Mouse (Mus musculus) embryonic facial prominence, embryonic 12.5 days (tissue): Measurements from ENCODE around the gene Rsrp1. TPM values are rescaled to one million over a fixed set of nuclear protein-coding genes. Genes with fewer than 3 reads are reported as not detected.

ENCODE experiments used
- ATAC-seq: fragments of 200-750 bp; cut with Nextera tagmentation; 2 replicates; pipeline ENCODE4 v1.8.0; 2017; ENCODE audit not compliant: insufficient number of reproducible peaks, insufficient read depth, low FRiP score, low TSS enrichment
- H3K27ac ChIP-seq: fragments of 300-500 bp; sonication (generic); 2 replicates; pipeline ENCODE4 v1.5.1; 2016; ENCODE audit warnings: mild to moderate bottlenecking
- H3K27me3 ChIP-seq: fragments of 300-500 bp; sonication (generic); 2 replicates; pipeline ENCODE4 v1.6.1; 2016; ENCODE audit warnings: mild to moderate bottlenecking, moderate library complexity
- H3K36me3 ChIP-seq: fragments of 300-500 bp; sonication (generic); 2 replicates; pipeline ENCODE4 v1.6.1; 2016; ENCODE audit warnings: mild to moderate bottlenecking
- H3K4me1 ChIP-seq: fragments of 300-500 bp; sonication (generic); 2 replicates; pipeline ENCODE4 v1.6.1; 2016
- H3K4me2 ChIP-seq: fragments of 300-500 bp; sonication (generic); replicated peaks from 2 replicates; pipeline ENCODE4 v1.6.1; 2016; ENCODE audit warnings: mild to moderate bottlenecking, moderate library complexity
- H3K4me3 ChIP-seq: fragments of 300-500 bp; sonication (generic); 2 replicates; pipeline ENCODE4 v1.5.1; 2016; ENCODE audit warnings: mild to moderate bottlenecking
- H3K9ac ChIP-seq: fragments of 300-500 bp; sonication (generic); 2 replicates; pipeline ENCODE4 v1.6.1; 2016; ENCODE audit warnings: mild to moderate bottlenecking, moderate library complexity
- H3K9me3 ChIP-seq: fragments of 300-500 bp; sonication (generic); 2 replicates; pipeline ENCODE4 v1.6.1; 2016; ENCODE audit warnings: mild to moderate bottlenecking, moderate library complexity
- WGBS: fragments of 180-500 bp; shearing (Covaris S2); methylation state at CpG from one replicate; pipeline ENCODE4 v1.1.7; 2016; 5-methylcytosine and 5-hydroxymethylcytosine counted together
- polyA plus RNA-seq: library from polyadenylated mRNA; unstranded; fragments of >200 nt; fragmentation: Nextera tagmentation; extraction: Ambion mirVana; gene quantifications from 2 replicates; pipeline ENCODE4 v1.2.1, GENCODE M21; 2016

Gene Rsrp1
- polyA plus RNA-seq, 1 experiment from 2014 or later, result 536 TPM

GRCm38 (mm10) chr4:134943758-134944538 lies 20.6 kb downstream of the Rsrp1 start:
- Histone ChIP-seq H3K27me3 (peaks cover 37% of the 10 kb centered on the region), H3K4me2 (no peak overlapping the region), H3K9me3 (no peaks in the 10 kb centered on the region), H3K4me1 (0 out of 2 replicates have a peak, but pooled peaks cover 3% of the 10 kb centered on the region), H3K27ac (no peak overlapping the region), H3K9ac (no peak overlapping the region), H3K36me3 (no peaks in the 10 kb centered on the region), H3K4me3 (no peak overlapping the region)
- WGBS, result 52% methylated on average over 27 of the region's 27 CpGs
- no peak for ATAC-seq

- H3K9me3 ChIP-seq, result no peaks in the 10 kb centered on the region
- H3K4me2 ChIP-seq, result peak overlapping the region; percentile 43
- H3K4me3 ChIP-seq, result no peak overlapping the region
- peaks cover 30% of the 10 kb centered on the region for H3K27me3 ChIP-seq
- H3K9ac ChIP-seq, result no peak overlapping the region
- WGBS, result 17% methylated on average over 17 of the region's 17 CpGs
- no peak overlapping the region for H3K27ac ChIP-seq
- H3K36me3 ChIP-seq, result no peaks in the 10 kb centered on the region
- peaks cover 10% of the 10 kb centered on the region for H3K4me1 ChIP-seq
- no peak for ATAC-seq
These were observed 22.8 kb downstream of the Rsrp1 start for GRCm38 (mm10) chr4:134946024-134946744.

- peak overlapping the region; percentile 60 for H3K27ac ChIP-seq
- peaks cover 18% of the 10 kb centered on the region for H3K4me1 ChIP-seq
- H3K4me2 ChIP-seq, result no peak overlapping the region
These were observed 27.2 kb downstream of the Rsrp1 start for GRCm38 (mm10) chr4:134950518-134951091.

GRCm38 (mm10) chr4:134954461-134954860 lies 31.1 kb downstream of the Rsrp1 start:
- H3K27ac ChIP-seq, result no peak overlapping the region; the same call in 1 of the 2 replicates
- no peak overlapping the region for H3K4me2 ChIP-seq
- WGBS, result 26% methylated on average over 15 of the region's 15 CpGs

More at GRCm38 (mm10) chr4:134950518-134951091, 27.2 kb downstream of the Rsrp1 start:
- Histone ChIP-seq H3K9me3 (no peaks in the 10 kb centered on the region), H3K4me3 (no peak overlapping the region), H3K36me3 (no peaks in the 10 kb centered on the region), H3K9ac (no peak overlapping the region), H3K27me3 (peaks cover 16% of the 10 kb centered on the region)
- WGBS, result 17% methylated on average over 11 of the region's 11 CpGs
- peak; percentile 82 for ATAC-seq

GRCm38 (mm10) chr4:134955196-134955595 lies 31.8 kb downstream of the Rsrp1 start:
- H3K27ac ChIP-seq, result no peak overlapping the region
- H3K9me3 ChIP-seq, result no peaks in the 10 kb centered on the region
- no peak overlapping the region for H3K9ac ChIP-seq
- peaks cover 17% of the 10 kb centered on the region for H3K4me1 ChIP-seq
- peaks cover 25% of the 10 kb centered on the region for H3K27me3 ChIP-seq
- no peak for ATAC-seq
- H3K4me3 ChIP-seq, result no peak overlapping the region
- WGBS, result 80% methylated on average over 2 of the region's 2 CpGs
- no peaks in the 10 kb centered on the region for H3K36me3 ChIP-seq
- H3K4me2 ChIP-seq, result no peak overlapping the region

More at GRCm38 (mm10) chr4:134954461-134954860, 31.1 kb downstream of the Rsrp1 start:
- Histone ChIP-seq H3K4me3 (no peak overlapping the region), H3K9ac (no peak overlapping the region), H3K36me3 (no peaks in the 10 kb centered on the region), H3K27me3 (peaks cover 25% of the 10 kb centered on the region), H3K9me3 (no peaks in the 10 kb centered on the region), H3K4me1 (peaks cover 18% of the 10 kb centered on the region)
- ATAC-seq, result no peak

- Histone ChIP-seq H3K27me3 (peaks cover 25% of the 10 kb centered on the region), H3K4me2 (no peak overlapping the region), H3K27ac (no peak overlapping the region), H3K4me3 (no peak overlapping the region), H3K4me1 (peaks cover 11% of the 10 kb centered on the region; the same call in 1 of the 2 replicates), H3K9me3 (no peaks in the 10 kb centered on the region), H3K9ac (no peak overlapping the region), H3K36me3 (no peaks in the 10 kb centered on the region)
- whole genome bisulfite sequencing, result 71% methylated on average over 3 of the region's 3 CpGs
- no peak for ATAC-seq
These were observed 32.5 kb downstream of the Rsrp1 start for GRCm38 (mm10) chr4:134955845-134956244.

GRCm38 (mm10) chr4:134956328-134956727 lies 32.9 kb downstream of the Rsrp1 start:
- H3K36me3 ChIP-seq, result no peaks in the 10 kb centered on the region
- no peak overlapping the region for H3K9ac ChIP-seq
- 15% methylated on average over 3 of the region's 3 CpGs for WGBS
- H3K9me3 ChIP-seq, result no peaks in the 10 kb centered on the region
- H3K27me3 ChIP-seq, result peaks cover 25% of the 10 kb centered on the region
- H3K4me2 ChIP-seq, result no peak overlapping the region
- H3K27ac ChIP-seq, result no peak overlapping the region
- H3K4me1 ChIP-seq, result peaks cover 11% of the 10 kb centered on the region; the same call in 1 of the 2 replicates
- no peak overlapping the region for H3K4me3 ChIP-seq
- no peak for ATAC-seq

GRCm38 (mm10) chr4:134963021-134963776 lies 39.8 kb downstream of the Rsrp1 start:
- Histone ChIP-seq H3K27ac (no peak overlapping the region), H3K4me2 (peak overlapping the region; percentile 23; the same call in 1 of the 2 replicates), H3K27me3 (peaks cover 8% of the 10 kb centered on the region; the same call in 1 of the 2 replicates), H3K4me3 (no peak overlapping the region), H3K36me3 (no peaks in the 10 kb centered on the region), H3K4me1 (peaks cover 1% of the 10 kb centered on the region; the same call in 1 of the 2 replicates), H3K9me3 (no peaks in the 10 kb centered on the region), H3K9ac (no peak overlapping the region)
- 29% methylated on average over 19 of the region's 19 CpGs for WGBS
- no peak for ATAC-seq

- H3K9me3 ChIP-seq, result 0 out of 2 replicates have a peak, but pooled peaks cover 1% of the 10 kb centered on the region
- H3K9ac ChIP-seq, result no peak overlapping the region
- no peak overlapping the region for H3K4me3 ChIP-seq
- ATAC-seq, result peak; percentile 28; the same call in 1 of the 2 replicates
- H3K27ac ChIP-seq, result no peak overlapping the region
- 78% methylated on average over 20 of the region's 20 CpGs for whole genome bisulfite sequencing
- no peaks in the 10 kb centered on the region for H3K27me3 ChIP-seq
- H3K4me1 ChIP-seq, result peaks cover 4% of the 10 kb centered on the region; the same call in 1 of the 2 replicates
- H3K36me3 ChIP-seq, result no peaks in the 10 kb centered on the region
- H3K4me2 ChIP-seq, result no peak overlapping the region
These were observed 44.7 kb downstream of the Rsrp1 start for GRCm38 (mm10) chr4:134967887-134968604.

- H3K9me3 ChIP-seq, result 0 out of 2 replicates have a peak, but pooled peaks cover 3% of the 10 kb centered on the region
- no peaks in the 10 kb centered on the region for H3K36me3 ChIP-seq
- no peak overlapping the region for H3K4me2 ChIP-seq
- no peak overlapping the region for H3K4me3 ChIP-seq
- H3K27me3 ChIP-seq, result no peaks in the 10 kb centered on the region
- no peak overlapping the region for H3K9ac ChIP-seq
- ATAC-seq, result no peak
- WGBS, result 67% methylated on average over 18 of the region's 18 CpGs
- H3K27ac ChIP-seq, result no peak overlapping the region
- peaks cover 4% of the 10 kb centered on the region; the same call in 1 of the 2 replicates for H3K4me1 ChIP-seq
These were observed 45.2 kb downstream of the Rsrp1 start for GRCm38 (mm10) chr4:134968605-134968976.
